Mouse (Mus musculus): ENCODE results near the gene Phf19.

DNA sequence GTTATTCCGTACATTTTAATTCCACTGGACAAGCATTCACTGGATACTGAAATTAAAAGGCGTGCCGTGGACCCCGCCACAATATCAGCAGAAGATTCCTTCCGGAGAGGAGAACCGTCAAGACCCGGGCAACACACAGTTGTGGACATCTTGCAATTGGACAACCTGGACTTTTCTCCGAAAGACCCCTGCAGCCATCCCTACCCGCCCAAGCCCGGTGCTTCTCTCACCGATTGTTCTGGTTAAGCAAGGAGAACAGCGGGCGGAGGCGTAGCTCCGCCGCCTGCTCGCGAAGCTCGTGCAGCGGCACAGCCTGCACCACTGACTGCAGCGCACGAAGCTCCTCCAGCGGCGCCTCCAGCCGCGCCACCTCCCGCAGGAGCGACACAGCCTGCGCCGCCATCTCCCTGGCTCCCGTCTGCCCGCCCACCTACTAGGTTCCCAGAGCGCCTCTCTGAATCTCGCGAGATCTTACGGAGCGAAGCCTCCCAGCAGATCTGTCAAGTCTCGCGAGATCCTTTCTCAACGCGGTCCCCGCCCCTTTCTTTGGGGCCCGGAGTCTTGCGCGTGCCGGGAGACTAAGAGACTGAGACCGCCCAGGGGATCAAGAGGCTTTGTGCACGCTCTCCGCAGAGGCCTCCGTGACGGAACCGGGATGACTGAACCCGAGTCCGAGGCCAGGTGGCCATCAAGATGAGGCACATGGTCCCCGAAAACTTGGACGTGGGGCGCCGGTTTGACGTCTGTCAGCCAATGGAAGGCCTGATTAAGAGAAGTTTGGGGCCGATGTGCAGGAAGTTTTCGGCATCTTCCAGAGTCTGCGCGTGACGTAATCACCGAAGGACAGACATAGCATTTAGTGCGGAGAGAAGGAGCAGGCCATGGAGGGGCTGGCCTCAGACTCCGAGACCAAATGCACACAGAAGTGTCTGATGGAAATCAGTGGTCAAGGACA is 43.0 kb downstream of the Phf19 start:
- TF ChIP-seq FLI1 (IDR thresholded peaks at IDR 0.05; ENCODE audit: low read length) (no peak), GATA1 (IDR thresholded peaks at IDR 0.05; ENCODE audit: borderline replicate concordance, low read length) (no peak)

All from megakaryocyte, embryonic 14.5 days (primary cell).